Mouse (Mus musculus) cerebellum, postnatal 4 days (tissue): Measurements from ENCODE around the gene Smarcal1.

Experiments
- DNase-seq, 2 experiments: peaks; one replicate each; pipeline ENCODE4 v3.0.0; 2022; ENCODE audit warnings: low spot score in 2 of 2, mixed read lengths in 1 of 2

Smarcal1 gene

DNA sequence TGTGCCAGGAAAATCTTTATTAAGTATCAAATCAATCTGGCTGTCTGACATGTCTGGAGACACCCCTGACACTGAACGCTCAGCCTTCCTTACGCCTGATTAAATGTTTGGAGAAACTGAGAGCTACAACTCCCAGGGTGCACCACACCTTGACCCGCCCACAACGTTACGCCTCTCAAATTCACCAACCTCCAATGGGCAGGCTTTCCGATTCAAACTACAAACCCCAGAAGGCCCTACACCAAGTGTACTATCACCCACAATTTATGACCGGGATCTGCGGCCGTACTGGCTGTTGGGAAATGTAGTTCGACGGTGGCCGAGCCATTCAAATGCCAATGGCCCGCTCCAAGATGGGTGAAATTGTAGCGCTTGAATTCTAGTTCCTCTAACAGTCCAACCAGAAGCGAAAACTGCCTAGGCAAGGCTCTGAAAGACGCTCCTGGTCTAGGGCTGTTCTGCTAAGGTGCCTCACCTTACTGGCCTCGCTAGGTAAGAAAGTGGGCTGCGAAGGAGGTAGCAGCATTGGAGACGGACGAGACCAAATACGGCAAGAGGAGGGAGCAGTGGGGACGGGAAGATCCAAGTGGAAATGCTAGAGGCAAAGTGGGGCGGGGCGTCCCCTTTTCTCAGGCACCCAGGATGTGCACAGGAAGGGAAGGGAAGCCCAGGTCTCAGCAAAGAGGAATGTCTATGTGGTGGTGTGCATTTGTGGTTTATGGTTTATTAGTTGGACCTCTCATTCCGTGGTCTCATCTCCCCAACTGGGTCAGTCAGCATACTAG lies at the start of gene Smarcal1:
Gene Smarcal1 (plus strand): TSS at position 305 of the 785 bp plus-strand sequence.
- DNase-seq: peak; percentile 77 to 88

DNA sequence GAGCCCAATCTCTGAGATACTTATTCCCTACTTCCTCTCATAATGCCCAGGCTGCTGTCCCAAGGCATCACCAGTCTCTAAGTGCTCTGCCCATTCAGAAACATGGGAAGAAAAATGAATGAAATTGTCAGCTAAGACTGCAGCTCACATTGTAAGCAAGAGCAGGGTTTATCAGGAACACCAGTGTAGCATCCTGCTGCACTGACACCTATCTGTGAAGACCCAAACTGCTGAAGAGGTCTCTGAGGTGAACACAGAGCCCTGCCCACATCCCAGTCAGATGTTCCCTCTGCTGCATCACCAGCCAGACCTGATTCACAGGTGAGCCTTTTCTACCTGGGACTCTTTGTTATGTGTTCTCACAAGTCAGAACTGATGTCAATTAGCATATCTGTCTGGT lies 49.6 kb upstream of the Smarcal1 start:
- DNase-seq: no peak

DNA sequence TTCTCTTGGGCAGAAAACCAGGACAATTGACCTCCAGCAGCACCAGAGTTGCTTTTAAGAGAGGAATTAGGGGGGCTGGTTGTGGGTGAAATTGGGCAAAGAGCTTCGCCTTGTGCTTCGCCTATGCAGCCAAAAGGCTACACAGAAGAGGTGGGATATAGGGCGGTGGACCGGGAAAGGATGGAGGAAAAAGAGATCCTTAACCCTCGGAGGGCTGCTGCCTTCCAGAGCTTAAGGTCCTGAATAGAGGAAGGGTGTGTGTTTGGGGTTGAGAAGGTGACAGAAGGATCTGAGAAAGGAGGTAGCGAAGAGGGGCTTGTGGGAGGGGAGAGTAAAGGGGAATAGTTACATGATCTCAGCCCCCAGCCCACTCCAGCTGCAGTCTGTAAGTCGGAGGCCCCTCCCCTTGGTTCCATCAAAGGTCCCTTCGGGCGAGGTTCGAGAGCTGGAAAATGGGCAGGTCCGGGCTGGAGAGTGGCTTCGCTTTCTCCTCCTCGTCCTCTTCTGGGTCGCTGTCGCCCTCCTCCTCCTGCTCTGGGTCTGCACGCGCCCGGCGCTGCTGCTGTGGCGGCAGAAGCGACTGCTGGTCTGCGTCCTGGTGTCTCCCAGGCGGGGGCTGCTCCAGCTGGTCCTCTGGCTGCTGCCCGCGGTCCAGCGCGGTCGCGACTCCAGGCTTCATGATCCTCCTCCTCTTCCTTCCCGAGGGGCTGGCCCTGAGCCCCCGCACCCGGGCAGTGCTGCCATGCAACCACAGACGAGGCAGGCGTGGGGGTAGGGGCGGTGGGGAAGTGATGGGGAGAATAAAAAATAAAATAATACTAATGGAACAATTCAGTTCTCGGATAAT lies 47.1 kb upstream of the Smarcal1 start:
- DNase-seq: peak in 1 of 2 experiments; percentile 57

- peak; percentile 46 to 71 for DNase-seq
These were observed 46.3 kb upstream of the Smarcal1 start, which contains the start of gene March4 for GRCm38 (mm10) chr1:72536611-72537351. Gene March4, minus strand, starts transcription at chr1:72536930.

- no peak for DNase-seq
These were observed 44.8 kb upstream of the Smarcal1 start for GRCm38 (mm10) chr1:72538266-72538665.

- no peak for DNase-seq
These were observed 32.7 kb upstream of the Smarcal1 start for GRCm38 (mm10) chr1:72550317-72550716.

- no peak for DNase-seq
These were observed 26.6 kb upstream of the Smarcal1 start for GRCm38 (mm10) chr1:72556471-72556870.

- no peak for DNase-seq
These were observed 24.4 kb upstream of the Smarcal1 start for GRCm38 (mm10) chr1:72558625-72559024.

GRCm38 (mm10) chr1:72564334-72564962 lies 18.6 kb upstream of the Smarcal1 start:
- no peak for DNase-seq

DNA sequence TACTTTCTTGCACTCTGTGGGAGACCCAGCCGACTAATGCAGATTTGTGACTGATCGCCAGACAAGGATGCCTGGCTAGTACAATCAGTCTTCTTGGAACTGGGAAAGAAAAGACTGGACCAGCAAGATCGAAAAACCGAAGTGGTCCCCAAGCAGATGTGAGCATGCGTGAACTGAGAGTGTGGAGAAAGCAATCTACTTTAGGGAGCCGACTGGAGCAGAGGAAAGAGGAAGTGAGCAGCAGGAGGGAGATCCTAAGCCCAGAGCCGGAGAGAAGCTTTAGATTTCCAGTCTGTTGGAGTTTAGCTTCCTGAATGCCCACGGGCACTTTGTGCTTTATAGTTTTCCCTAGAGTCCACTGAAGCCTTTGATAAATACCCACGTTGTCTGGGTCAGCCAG lies 16.0 kb upstream of the Smarcal1 start:
- no peak for DNase-seq

DNA sequence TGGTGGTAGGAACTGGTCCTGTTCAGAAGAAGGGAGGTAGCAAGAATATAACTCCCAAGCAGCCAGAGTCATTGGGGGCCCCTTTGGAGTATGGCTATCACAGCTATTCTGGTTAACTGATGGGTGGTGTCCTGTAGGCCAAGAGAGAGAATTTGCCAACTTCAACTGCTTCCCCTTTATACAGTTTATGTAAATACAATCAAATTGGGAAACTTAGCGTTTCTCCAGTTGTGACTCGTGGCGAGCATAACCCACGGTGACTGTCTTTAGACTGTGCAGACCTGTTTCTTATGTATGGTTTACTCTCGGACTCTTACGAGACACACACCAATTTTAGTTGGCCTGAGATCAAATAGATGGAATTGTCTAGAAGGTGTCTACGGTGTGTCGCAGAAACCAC lies 14.3 kb upstream of the Smarcal1 start:
- DNase-seq: no peak

DNA sequence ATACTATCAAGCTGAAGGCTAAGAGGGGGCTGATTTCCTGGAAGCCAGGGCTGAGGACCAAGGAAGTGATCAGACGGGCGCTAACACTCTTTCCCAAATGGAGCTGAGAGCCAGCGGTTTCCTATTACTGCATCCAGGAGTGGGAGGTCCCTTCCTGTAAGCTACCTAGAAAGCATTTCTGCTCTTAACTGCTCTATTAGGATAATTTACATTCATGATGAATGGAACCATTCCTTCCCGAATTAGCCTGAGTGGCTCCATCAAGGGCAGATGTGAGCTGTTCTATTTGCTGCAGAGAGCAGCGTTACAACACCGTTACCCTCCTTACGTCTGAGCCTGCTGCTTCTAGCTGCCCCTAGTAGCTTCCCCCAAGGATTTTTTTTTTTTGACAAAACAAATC lies 9.0 kb upstream of the Smarcal1 start:
- DNase-seq: no peak

- DNase-seq: no peak
These were observed 8.4 kb upstream of the Smarcal1 start for GRCm38 (mm10) chr1:72574608-72575007.

GRCm38 (mm10) chr1:72575121-72575520 lies 7.9 kb upstream of the Smarcal1 start:
- DNase-seq: no peak

DNA sequence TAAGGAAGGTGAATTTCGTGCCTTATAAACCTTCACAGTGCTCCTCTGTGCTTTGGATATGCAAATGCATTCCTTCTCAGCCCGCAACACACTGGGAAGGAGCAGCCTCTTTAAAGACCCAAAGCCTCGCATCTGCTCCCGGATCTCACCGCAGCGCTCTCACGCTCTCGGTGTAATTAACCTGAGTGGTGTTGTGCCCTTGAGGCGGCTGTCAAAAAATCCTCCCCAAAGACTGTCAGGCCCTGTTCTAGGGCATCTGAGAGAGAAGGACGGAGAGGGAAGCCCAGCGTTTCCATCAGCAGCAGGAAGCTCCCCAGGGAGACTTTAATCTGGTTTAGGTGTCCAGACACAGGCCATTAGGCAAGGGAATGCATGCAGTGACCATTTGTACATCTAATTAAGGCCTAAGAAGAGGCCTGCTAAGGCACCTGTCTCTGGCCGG lies 5.5 kb upstream of the Smarcal1 start:
- no peak for DNase-seq

DNA sequence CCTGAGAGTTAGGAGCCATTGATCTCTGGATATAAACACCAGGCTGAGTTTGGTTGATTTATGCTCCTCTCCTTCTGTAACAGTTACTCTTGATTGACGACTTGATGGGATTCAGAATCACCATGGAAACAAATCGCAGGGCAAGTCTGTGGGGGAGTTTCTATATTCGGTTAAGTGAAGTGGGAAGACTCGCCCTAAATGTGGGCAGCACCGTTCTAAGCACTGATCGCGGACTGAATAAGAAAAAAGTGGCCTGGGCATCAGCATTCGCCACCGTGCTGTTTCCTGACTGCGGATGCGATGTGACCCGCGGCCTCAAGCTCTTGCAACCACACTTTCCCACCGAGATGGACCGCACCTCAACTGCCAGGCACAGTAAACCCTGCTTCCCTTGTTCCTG lies 4.7 kb upstream of the Smarcal1 start:
- DNase-seq: no peak

GRCm38 (mm10) chr1:72578806-72579205 lies 4.2 kb upstream of the Smarcal1 start:
- no peak for DNase-seq

DNA sequence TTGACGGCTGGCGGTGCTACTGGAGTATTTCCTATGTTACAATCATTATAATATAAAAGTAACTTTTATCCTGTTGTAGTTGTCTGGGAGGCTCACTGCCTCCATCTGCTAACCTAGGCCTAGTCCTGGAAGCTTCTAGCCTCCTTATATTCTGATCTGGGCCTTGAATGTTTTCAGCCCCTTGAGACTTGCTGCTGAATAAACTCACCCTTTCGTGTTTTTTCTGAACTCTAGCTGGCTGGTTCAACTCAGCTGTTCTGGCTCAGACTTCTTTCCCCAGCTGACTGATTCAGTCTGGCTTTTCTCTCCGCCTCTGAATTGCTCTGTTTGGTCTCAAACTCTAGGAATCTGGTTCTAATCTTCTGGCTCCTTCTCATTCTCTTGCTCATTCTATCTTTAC lies 855 bp downstream of the Smarcal1 start:
- DNase-seq: no peak

- DNase-seq: no peak
These were observed 3.2 kb downstream of the Smarcal1 start for GRCm38 (mm10) chr1:72585971-72586875.

DNA sequence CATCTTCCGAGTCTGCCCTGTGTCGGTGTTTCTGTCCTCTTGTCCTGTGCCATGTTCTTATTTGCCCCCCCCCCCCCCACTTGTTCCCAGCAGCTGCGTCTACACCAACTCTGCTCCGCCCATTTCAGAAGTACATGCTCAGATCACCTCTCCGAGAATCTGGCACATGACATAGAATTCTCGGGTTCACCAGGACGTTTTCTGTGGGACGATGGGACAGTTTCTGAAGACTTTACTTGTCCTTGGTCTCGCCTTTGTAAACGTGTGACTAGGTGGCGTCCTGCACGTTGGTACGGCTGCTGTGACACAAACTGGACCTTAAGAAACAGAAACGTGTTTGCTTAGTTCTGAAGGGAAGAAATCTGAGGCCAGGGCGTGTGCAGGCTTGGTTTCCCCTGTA lies 4.5 kb downstream of the Smarcal1 start:
- DNase-seq: no peak
